Mouse (Mus musculus) kidney, postnatal 36 days (tissue): ENCODE data around the gene Slc4a4.
"Not testable (repeated sequence)": the region's sequence is repeated elsewhere in the genome, so short reads cannot be mapped to it uniquely, and the experiment has no call there.

ENCODE experiments used
- DNase-seq, 2 experiments: peaks; one replicate each; pipeline ENCODE4 v3.0.0; 2021 to 2022; ENCODE audit warnings: mixed read lengths in 2 of 2

Gene Slc4a4

DNA sequence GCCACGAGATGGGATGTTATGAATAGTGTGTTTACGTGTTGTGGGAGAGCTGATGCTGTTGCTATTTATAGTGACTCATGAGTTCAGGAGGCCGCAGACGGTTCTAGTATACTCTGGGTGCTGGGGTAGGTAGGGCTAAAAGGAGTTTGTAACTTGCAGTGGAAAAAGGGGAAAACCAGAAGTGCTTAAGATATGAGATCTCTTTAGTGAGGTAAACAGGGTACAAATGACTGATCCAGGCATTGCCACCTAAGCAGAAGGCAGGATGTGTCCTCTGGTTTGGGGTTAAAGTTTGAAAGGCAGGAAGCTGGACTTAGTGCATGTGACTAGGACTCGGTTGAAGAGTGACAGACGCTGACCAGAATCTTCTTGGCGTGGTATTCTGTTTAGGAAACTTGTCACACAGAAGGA is 74.7 kb downstream of the Slc4a4 start:
- peak; percentile 52 to 84 for DNase-seq

DNA sequence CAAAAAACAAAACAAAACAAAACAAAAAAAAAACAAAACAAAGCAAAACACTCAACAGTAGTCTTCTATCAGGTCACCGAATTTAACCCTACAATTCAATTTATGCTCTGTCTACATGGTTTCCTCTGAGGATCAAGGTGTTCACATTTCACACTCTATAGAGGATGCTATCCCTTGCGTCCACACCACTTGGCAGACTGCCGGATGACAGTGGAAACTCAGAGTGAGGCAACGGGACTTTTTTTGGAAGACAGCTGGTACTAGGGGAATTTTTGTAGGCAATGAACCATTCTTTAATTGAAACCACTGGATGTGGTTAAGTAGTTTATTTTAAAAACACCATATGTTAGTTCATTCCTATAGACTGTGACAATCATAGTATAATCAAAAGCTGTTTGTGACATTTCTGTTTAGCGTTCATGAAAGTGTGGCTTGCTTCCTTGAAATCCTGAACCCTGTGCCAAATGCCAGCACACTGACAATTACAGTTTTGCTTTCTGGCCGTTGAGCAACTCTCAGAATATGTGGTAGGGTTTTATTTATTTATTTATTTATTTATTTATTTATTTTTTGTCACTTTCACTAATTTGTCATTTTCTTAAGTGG is 78.2 kb downstream of the Slc4a4 start:
- DNase-seq, result no peak

DNA sequence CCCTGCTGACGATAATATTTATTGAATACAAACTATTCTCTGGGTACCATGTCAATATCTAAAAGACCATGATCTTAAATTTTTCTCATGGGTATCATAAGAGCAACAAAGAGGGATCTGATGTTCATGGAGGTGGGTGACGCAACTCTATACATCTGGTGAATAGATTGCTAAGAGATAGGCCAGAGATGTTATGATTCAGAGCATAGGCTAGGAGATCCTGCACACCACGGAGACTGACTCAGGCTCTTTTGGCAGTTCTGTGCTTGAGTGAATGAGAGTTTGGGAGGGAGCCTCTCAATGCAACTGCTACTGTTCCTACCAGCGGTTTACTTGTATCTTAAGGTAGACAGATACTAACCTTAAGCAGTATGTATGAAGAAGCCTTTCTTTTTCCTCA is 79.9 kb downstream of the Slc4a4 start:
- DNase-seq, result no peak

DNA sequence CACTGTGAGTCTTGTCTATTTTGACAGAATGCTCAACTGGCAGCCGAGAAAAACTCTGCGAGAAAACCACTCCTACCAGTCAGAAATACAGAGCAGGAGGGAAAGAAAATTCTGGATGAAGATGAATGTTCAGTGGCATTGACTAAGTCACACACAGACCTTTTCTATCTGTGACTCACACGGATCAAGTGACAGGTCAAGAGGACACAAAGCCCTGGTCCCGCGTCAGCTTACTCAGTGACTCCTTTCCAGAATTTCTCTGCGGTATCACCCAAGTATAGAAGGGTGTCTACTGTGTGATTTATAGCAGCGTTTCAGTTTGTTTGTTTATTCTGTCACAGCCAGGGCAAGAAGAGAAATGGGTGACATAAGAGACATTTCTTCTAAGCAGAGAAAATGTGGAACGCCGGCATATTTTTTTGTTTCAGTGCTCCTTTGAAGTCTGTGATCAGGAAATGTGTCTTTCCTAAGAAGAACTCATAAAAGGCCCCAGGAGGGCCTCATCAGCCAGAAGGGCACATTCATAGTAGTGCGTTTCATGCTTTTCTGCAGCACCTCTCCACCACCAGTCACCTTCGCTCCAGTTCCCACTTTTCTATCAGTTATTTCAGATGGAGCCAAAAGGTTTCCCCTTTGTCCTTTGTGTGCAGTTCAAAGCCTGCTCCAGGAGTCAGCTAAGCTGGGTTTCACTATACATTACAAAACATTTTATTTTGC is 82.5 kb downstream of the Slc4a4 start:
- DNase-seq, result no peak

DNA sequence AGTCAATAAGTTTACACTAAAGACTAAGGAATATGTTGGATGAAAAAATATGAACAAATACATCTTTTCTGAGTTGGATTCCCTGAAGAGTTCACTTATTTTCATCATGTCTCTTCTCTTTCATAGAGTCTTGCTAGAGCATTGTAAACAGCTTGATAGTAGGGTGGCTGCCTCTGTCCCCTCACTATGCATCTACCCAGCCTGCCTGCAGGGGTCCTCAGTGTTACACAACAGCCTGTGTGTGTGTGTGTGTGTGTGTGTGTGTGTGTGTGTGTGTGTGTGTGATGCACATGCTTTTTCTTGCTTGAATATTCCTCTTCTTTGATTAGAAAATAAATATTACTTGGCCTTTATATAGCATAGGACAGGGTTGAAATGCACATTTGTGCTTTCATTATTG is 84.9 kb downstream of the Slc4a4 start:
- peak in 1 of 2 experiments; percentile 40 for DNase-seq

DNA sequence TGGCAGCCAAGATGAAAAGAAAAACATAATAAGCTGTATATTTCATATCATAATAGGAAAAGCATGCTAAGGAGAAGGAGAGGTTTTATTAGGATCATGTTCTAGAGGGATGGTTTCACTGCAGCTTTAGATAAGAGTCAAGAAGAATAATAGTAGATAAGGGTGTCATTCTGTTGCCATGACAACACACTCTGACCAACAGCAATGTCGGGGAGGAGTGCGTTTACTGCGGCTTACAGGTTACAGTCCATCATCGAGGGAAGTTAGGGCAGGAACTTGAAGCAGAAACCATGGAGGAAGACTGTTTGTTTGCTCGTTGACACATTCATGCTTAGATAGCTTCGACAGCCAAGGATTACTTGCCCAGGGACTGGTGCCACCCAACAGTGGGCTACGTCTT is 85.7 kb downstream of the Slc4a4 start:
- no peak for DNase-seq

DNA sequence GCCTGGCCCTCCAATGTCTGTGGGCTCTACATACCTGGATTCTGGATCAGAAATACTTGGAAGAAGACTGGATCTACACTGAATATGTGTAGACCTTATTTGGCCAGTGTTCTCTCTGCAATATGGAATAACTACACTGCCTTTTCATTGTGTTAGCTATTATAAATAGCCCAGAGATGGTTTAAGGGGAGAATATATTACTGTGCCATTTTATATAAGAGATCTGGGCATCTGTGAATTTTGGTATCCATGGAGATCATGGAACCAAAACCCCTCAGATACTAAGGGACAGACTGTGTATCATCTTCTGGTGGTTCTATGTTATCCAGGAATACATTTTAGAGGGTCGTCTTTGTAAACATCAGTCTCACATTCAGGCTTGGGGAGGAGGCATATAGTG is 86.5 kb downstream of the Slc4a4 start:
- no peak for DNase-seq

DNA sequence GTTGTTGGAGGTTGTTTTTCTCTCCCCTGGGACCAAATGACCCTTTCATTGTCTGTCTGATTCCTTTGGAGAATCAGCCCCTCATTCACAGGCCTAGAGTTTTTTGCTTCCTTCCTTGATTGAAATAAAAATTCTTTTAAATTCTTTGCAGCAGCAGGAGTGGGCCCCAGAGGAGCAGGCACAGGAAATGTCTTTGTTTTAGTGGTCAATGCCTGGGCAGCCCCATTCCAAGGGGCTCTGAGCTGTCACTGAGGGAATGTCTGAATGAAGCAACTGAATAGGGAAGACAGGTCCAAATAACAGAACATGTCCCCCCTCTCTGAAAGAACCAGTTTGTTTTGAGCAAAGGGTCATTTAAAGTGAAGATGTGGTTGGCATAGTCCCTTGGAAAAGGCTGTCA is 89.1 kb downstream of the Slc4a4 start:
- DNase-seq, result no peak

DNA sequence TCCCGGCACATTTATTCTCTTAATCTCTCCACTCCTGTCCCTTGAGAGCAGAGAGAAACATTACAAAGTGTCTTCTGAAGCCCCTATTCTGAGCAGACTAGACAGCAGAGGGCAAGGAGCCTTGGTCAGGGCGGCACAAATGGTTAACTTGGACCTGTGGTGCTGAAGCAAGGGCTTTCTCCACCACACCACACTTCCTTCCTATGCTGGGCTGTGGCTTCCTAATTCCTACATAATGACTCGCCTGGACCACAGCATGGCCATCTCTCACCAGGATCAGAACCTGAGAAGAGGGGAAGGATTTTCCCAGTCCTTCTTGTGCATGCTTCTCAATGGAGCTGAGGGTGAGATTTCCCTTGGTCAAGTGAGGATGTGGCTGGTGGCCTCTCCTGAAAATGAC is 89.8 kb downstream of the Slc4a4 start:
- no peak for DNase-seq

DNA sequence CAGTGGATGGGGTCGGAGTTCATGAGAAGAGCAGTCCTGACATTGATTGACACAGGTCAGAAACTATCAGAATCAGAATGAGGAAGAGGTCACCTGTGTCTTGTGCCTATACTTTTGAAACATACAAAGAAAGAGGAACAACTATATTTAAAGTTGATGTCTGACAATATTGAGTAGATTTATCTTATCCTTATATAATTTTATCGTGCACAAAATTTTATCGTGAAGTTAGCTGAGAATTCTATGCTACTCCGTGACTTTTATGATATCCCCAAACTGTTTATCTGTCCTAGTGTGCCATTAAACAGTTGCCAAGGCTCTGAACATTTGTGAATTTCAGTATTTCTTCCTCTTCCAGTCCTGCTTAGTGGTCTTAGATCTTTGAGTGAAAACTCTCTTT is 94.1 kb downstream of the Slc4a4 start:
- DNase-seq, result no peak

DNA sequence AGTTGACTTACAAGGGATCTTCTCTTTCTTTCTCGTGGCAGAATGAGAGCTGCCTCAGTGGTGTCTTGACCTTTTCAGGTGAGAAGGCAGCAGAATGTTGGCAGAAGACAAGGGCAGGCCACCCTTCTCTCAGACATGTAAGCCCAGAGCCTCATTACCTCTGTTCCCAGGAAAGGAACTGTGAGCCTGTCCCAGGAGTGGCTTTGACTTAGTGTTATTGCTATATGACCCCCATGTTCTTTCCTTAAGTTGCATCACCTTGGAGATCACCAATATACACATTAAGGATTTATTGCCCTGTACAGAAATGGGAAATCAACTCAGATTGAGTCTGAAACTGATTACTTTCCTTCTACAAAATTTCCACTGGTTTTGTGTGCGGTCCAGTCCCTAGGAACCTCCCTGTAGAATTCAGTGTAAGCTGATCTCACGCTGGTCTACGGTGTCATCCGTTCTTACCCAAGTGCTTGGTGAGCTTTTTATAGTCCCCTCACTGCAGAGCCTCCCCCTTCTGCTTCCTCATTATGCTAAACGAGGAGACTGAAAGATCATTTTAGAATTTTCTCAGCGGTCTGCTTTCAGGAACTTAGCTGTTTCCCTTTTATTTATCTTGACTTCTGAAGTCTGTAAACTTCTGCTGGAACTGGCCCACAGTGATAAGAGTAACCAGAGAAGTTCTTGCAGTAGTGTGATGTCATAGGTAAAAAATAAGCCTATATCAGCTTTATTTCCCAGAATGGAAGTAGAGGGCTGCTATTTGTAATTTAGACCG is 94.8 kb downstream of the Slc4a4 start:
- DNase-seq, result no peak

DNA sequence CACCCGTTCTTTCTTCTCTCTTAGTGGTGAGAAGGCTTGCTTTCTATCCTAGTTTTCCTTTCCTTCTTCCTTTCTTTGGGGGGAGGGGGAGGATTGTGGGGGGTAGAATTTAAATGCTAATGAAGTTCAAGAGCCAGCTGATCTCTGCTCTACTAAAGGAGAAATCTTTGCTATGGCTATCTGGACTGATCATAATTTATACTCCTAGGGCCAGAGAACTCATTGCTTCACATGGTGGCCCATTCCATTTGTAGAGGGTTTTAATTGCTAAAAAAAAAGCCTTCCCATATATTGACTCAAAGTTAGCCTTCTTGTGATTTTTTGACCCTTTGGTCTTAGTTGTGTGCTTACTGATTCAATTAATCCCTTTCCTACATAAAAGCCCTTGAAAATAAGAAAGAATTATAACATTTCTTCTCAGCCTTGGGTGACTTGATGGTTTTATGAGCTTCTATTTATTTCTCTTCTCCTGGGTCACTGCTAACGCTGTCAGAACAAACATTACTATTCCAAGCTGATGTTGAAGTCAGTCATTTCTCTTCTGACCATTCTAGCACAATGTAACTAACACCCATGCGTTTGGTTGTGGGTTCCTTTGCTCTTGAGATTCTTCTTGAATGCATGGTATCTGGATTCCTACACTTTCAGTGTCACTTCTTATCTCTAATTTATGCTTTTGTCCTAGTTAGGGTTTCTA is 95.6 kb downstream of the Slc4a4 start:
- no peak for DNase-seq

DNA sequence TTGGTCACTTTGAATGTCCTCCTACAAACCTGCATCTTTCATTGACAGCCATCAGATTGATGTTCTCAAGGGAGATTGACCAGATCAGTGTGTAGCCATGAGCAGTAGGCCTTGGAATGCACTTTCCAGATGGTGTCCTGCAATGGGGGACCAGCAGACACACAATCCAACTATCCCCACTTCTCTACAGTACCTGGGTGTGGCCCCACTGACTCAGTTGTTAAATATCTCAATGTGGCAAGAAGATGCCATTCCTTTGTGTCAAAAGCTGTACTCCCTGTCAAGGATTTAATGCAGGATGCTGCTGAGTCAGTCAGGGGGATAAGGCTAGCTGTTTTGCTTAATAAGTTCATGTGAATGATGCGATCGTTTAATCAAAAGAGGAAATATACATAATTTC is 96.6 kb downstream of the Slc4a4 start:
- DNase-seq, result no peak

DNA sequence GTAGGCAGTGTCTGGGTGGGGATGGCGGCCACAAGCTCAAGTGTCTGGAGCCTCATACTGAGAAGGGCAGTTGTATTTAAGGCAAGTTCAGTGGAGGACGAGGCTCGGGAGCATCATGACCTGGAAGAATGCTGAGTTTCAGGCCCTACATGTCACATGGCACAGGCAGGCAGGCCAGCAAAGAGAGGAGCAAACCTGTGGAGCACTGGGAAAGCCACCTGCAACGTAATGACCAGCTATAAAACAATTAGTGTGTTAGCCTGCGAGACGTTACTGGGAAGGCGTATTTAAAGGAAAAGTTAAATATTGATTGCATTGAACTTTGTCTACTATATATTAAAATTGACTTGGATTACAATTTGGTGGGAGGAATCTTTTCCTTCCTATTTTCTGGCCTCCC is 97.0 kb downstream of the Slc4a4 start:
- no peak for DNase-seq

DNA sequence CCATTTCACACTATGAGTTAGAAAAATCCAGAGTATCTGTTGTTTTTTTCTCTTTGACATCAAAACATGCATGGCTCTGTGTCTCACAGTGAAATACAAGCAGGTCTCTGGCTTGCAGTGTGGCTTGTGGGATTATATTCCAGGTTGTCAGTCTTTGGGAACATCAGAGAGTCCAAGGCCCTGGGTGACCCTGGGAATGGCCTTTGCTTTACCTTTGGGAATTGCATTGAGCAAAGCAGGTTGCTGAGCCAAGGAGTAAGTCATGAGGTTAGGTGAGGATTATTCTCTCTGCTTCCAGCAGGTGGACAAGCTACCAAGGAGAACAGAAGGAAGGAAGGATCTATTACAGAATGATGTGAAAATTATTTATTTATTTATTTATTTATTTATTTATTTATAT is 102.4 kb downstream of the Slc4a4 start:
- DNase-seq, result peak; percentile 34 to 56

DNA sequence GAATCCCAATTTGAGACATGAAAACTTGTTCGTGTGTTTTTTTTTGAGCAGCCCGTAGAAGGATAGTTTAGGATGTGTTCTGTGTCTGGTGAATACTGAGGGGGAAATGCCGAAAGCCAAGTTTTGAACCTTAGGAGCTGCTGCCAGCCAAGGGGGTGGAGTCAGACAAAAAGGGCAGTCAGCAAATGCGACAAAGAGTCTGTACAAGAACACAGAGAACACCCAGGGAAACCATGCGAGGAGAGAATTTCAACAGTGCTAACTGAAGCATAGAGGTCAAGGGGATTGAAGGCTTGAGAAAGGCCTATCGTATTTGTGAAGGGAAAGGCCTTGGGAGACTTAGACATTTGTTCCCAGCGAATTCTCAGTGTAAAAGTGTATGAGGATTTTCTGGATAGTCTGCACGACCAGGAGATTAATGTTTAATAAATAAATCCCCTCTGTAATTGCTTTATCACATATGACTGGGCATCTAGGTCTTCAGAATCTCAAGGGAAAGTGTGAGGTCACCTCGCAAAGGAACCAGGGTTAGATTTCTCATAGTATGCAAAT is 103.7 kb downstream of the Slc4a4 start:
- DNase-seq, result peak; percentile 81 to 90

DNA sequence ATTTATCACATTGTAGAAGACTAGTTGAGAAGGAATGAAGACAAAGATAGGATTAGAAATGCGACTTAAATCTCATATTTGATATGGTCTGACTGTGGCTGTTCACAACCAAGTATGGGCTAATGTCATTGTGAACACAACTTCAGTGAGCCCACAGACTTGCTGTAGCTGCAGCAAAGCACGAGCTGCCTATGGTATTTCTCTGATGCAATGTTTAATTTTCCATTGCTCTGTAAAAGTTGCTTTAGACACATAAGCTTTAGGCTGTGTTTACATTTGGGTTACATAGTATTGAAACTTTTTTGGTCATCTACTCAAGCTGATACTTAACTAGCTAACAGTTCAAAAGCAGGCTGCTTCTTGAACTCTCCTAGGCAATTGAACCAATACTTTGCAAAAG is 104.7 kb downstream of the Slc4a4 start:
- DNase-seq, result not testable (repeated sequence)

DNA sequence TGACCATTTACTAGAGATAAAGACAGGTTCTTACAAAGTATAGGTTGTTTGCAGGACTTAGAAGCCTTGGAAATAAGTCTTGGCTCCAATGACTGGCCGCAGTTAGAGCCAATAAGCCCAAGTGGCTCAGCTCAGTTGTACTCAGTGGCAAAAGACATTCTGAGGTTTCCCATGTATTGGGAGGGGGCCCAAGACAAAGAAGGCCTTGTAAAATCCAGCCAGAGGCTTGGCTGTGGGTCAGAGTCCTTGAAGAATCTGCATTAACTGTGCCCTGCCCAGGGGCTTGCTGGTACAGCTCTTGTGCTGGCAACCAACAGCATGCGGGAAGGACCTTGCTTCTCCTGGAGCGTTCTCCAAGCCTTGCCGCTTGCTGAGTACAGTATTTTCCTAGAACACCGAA is 107.9 kb downstream of the Slc4a4 start:
- no peak for DNase-seq

DNA sequence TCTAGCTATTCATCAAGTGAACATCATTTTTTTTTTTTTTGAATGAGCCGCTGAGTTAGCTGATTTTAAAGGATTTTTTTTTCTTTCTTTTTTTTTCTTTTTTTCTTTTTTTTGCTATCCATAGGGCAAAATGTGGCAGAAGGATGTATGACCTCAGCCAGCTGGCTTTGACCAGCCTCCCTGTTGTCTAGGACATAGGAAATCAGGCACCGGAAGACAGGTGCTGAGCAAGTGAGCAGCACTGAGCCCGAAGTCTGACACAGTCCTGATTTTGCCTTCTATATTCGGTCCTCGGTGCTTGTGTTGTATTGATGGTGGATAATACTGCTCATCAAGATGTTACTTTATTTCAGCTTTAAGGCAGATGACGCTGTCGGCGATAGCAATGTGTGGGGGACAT is 109.6 kb downstream of the Slc4a4 start:
- no peak for DNase-seq

DNA sequence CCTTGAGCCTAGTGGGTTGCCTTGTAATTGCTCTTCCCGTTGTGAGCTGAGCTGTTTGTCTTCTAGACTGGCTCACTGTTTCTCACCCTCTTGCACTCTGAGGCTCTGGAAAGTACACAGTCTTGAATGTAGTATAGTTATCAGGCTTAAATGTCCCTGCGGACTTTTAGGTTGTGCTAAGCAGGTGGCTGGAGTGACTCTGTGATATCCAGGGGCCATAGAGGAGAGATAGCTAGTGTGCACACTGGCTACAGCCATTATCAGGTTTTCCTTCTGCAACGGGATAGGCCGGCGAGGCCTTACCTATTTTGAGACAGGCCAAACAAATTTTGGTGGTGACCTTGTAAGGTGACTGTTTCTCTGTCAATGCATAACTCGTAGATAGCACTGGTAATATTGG is 110.7 kb downstream of the Slc4a4 start:
- no peak for DNase-seq

DNA sequence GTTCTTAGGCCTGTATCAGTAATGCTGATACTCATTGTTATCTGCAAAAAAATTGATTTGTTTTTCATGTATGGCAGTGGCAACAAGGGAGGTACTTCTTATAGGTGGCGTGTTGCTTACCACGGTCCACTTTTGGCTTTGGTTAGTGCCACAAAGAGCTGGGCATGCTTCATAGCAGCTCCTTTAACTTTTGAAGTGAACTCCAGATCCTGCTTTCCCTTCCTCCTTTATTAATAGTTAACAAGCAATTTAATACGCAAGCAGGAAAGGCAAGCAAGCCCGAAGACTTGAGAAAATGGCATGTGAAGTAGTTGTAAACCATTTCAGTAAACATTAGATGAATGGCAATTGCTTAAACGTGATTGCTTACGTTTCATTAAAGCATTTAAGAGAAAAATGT is 113.2 kb downstream of the Slc4a4 start:
- peak; percentile 28 to 60 for DNase-seq

DNA sequence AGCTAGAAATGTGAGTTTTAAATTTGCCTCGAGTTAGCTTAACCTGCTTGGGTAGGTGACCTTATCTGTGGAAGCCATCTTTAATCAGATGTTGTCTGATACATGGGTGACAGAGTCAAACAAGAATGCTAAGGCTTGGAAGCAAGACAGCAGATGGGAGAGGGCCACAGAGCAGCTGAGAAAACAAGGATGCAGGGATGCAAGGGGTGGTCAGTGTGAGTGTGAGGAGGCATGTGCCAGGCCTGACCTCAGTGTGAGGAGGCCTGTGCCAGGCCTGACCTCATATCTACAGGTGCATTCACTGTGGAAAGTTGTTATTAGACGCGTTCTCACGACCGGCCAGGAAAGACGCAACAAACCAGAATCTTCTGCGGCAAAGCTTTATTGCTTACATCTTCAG is 114.0 kb downstream of the Slc4a4 start:
- DNase-seq, result no peak

DNA sequence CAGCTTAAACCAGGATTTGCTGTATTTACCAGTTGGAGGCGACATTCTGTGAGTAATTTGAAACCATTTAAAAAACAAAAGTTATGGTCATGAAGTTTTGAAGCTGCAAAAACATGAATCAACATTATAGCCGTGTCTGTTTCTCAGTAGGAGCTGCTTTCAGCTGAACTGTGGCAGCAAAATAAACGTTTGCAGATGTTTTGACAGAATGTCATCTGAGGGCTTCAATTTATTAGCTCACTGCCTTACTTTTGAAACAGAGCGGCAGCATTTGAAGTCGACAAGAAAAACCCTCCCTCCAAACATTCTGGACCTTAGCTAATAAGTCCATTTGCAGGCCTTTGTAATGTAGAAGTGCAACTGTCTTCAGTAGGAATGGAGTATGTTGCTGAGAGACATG is 123.5 kb downstream of the Slc4a4 start:
- no peak for DNase-seq
